Mouse (Mus musculus) embryonic facial prominence, embryonic 11.5 days (tissue): ENCODE measurements around the gene B9d2. TPM values are rescaled to one million over a fixed set of nuclear protein-coding genes. Genes with fewer than 3 reads are reported as not detected.
A peak's percentile ranks its signal among the peaks of the same experiment; 100 is the strongest.

Source experiments
- ATAC-seq: fragments of 200-750 bp; cut with Nextera tagmentation; replicated peaks from 2 replicates; pipeline ENCODE4 v1.8.0; 2017; ENCODE audit warnings: low read depth; ENCODE audit not compliant: insufficient number of reproducible peaks, low FRiP score, low TSS enrichment
- DNase-seq: peaks from one replicate; pipeline ENCODE4 v3.0.0-alpha.2; 2015; ENCODE audit warnings: low spot score
- H3K27ac ChIP-seq: fragments of 300-500 bp; sonication (generic); replicated peaks from 2 replicates; pipeline ENCODE4 v1.5.1; 2014; ENCODE audit warnings: mild to moderate bottlenecking, low read depth, low read length, control low read depth
- H3K27me3 ChIP-seq: fragments of 300-500 bp; sonication (generic); 2 replicates; pipeline ENCODE4 v1.6.1; 2014; ENCODE audit warnings: mild to moderate bottlenecking, low read length, moderate library complexity, mixed read lengths; ENCODE audit not compliant: control insufficient read depth, insufficient read depth
- H3K36me3 ChIP-seq: fragments of 300-500 bp; sonication (generic); replicated peaks from 2 replicates; pipeline ENCODE4 v1.6.1; 2014; ENCODE audit warnings: low read depth, mild to moderate bottlenecking, low read length, moderate library complexity, mixed read lengths; ENCODE audit not compliant: control insufficient read depth, insufficient read depth
- H3K4me1 ChIP-seq: fragments of 300-500 bp; sonication (generic); 2 replicates; pipeline ENCODE4 v1.6.1; 2014; ENCODE audit warnings: low read length, mixed read lengths; ENCODE audit not compliant: control insufficient read depth, insufficient read depth
- H3K4me2 ChIP-seq: fragments of 300-500 bp; sonication (generic); 2 replicates; pipeline ENCODE4 v1.6.1; 2014; ENCODE audit warnings: low read depth, mild to moderate bottlenecking, control low read depth, low read length, moderate library complexity
- H3K4me3 ChIP-seq: fragments of 300-500 bp; sonication (generic); 2 replicates; pipeline ENCODE4 v1.5.1; 2014; ENCODE audit warnings: low read depth, low read length, control low read depth
- H3K9ac ChIP-seq: fragments of 300-500 bp; sonication (generic); replicated peaks from 2 replicates; pipeline ENCODE4 v1.6.1; 2014; ENCODE audit warnings: mild to moderate bottlenecking, control low read depth, low read length
- H3K9me3 ChIP-seq: fragments of 300-500 bp; sonication (generic); replicated peaks from 2 replicates; pipeline ENCODE4 v1.6.1; 2016; ENCODE audit warnings: mild to moderate bottlenecking, low read length, inconsistent platforms, mixed read lengths; ENCODE audit not compliant: control insufficient read depth
- WGBS: fragments of 180-500 bp; shearing (Covaris S2); extraction: QIAGEN DNeasy Blood & Tissue Kit; methylation state at CpG from one replicate; pipeline ENCODE4 v1.1.7; 2014; 5-methylcytosine and 5-hydroxymethylcytosine counted together
- polyA plus RNA-seq: library from polyadenylated mRNA; unstranded; fragments of >200 nt; fragmentation: Nextera tagmentation; extraction: Ambion mirVana; gene quantifications from 2 replicates; pipeline ENCODE4 v1.2.1, GENCODE M21; 2014

B9d2 gene
- polyA plus RNA-seq, 1 experiment from 2014 or later = 29.7 TPM

DNA sequence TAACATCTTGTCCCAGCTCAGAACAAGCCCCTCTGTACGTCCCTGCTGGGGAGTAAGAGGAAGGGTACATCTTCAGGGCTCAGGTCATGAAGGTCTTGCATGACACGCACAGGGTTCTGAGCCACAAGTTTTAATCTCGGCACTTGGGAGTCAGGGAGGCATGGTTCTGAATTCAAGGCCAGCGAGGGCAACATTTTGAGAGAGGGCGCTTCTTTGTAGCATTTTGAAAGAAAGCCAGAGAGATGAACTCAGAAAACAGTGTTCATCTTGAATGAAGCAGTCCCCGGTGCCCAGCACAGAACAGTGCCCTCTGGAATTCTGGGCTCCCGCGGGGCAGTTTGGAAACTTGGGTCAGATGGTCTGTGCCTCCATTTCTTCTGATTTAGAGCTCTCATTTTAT is 14.2 kb upstream of the B9d2 start:
- WGBS = 94% methylated on average over 8 of the region's 8 CpGs

GRCm38 (mm10) chr7:25669158-25669557 is 11.4 kb upstream of the B9d2 start:
- no peak overlapping the region for H3K27ac ChIP-seq
- H3K4me2 ChIP-seq = no peak overlapping the region
- H3K4me3 ChIP-seq = no peak overlapping the region
- H3K4me1 ChIP-seq = no peaks in the 10 kb centered on the region
- peaks cover 4% of the 10 kb centered on the region; the same call in 1 of the 2 replicates for H3K36me3 ChIP-seq
- 91% methylated on average over 10 of the region's 10 CpGs for WGBS
- H3K9ac ChIP-seq = no peak overlapping the region
- H3K9me3 ChIP-seq = no peaks in the 10 kb centered on the region
- DNase-seq (no peak), ATAC-seq (no peak)
- peaks cover 5% of the 10 kb centered on the region for H3K27me3 ChIP-seq

More for the DNA sequence above, 14.2 kb upstream of the B9d2 start:
- Histone ChIP-seq H3K9ac (no peak overlapping the region), H3K27ac (no peak overlapping the region), H3K4me1 (no peaks in the 10 kb centered on the region), H3K4me3 (no peak overlapping the region), H3K9me3 (no peaks in the 10 kb centered on the region), H3K27me3 (no peaks in the 10 kb centered on the region), H3K4me2 (no peak overlapping the region), H3K36me3 (peaks cover 4% of the 10 kb centered on the region; the same call in 1 of the 2 replicates)
- ATAC-seq (no peak), DNase-seq (no peak)

- H3K4me3 ChIP-seq = no peak overlapping the region
- no peaks in the 10 kb centered on the region for H3K4me1 ChIP-seq
- H3K27ac ChIP-seq = no peak overlapping the region
- H3K36me3 ChIP-seq = peaks cover 4% of the 10 kb centered on the region; the same call in 1 of the 2 replicates
- no peaks in the 10 kb centered on the region for H3K9me3 ChIP-seq
- no peak for DNase-seq
- H3K9ac ChIP-seq = no peak overlapping the region
- WGBS = 78% methylated on average over 9 of the region's 9 CpGs
- peaks cover 10% of the 10 kb centered on the region for H3K27me3 ChIP-seq
- no peak for ATAC-seq
- no peak overlapping the region for H3K4me2 ChIP-seq
These were observed 10.9 kb upstream of the B9d2 start for GRCm38 (mm10) chr7:25669631-25670030.

- 88% methylated on average over 4 of the region's 4 CpGs for WGBS
- no peak for DNase-seq
- no peaks in the 10 kb centered on the region for H3K4me1 ChIP-seq
These were observed 10.5 kb upstream of the B9d2 start for GRCm38 (mm10) chr7:25670096-25670495.

DNA sequence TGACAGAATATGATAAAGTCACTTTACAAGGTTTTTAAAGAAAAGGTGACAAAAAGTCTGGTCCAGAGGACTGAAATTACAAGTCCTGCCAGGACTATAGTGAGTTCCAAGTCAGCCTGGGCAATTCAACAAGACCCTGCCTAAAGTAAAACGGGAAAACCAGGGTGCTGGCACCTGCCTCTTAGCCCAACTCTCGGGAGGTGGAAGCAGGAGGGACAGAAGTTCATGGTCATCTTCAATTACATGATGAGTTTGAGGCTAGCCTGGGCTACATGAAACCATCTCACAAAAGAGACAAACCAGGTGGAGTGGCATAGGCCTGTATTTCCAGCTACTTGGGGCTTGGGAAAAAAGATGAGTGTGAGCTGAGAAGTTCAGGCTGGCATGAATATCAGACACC is 8.9 kb upstream of the B9d2 start:
- no peaks in the 10 kb centered on the region for H3K4me1 ChIP-seq
- no peak overlapping the region for H3K4me2 ChIP-seq
- no peak overlapping the region for H3K9ac ChIP-seq
- no peaks in the 10 kb centered on the region for H3K9me3 ChIP-seq
- DNase-seq (no peak), ATAC-seq (no peak)
- no peak overlapping the region for H3K4me3 ChIP-seq
- no peaks in the 10 kb centered on the region; the same call in 1 of the 2 replicates for H3K36me3 ChIP-seq
- WGBS = 74% methylated on average over 2 of the region's 2 CpGs
- no peak overlapping the region for H3K27ac ChIP-seq
- H3K27me3 ChIP-seq = peaks cover 26% of the 10 kb centered on the region

More at GRCm38 (mm10) chr7:25670096-25670495, 10.5 kb upstream of the B9d2 start:
- Histone ChIP-seq H3K9me3 (no peaks in the 10 kb centered on the region), H3K36me3 (peaks cover 4% of the 10 kb centered on the region; the same call in 1 of the 2 replicates), H3K4me3 (no peak overlapping the region), H3K27me3 (peaks cover 15% of the 10 kb centered on the region), H3K27ac (no peak overlapping the region), H3K9ac (no peak overlapping the region), H3K4me2 (no peak overlapping the region)
- ATAC-seq = no peak

DNA sequence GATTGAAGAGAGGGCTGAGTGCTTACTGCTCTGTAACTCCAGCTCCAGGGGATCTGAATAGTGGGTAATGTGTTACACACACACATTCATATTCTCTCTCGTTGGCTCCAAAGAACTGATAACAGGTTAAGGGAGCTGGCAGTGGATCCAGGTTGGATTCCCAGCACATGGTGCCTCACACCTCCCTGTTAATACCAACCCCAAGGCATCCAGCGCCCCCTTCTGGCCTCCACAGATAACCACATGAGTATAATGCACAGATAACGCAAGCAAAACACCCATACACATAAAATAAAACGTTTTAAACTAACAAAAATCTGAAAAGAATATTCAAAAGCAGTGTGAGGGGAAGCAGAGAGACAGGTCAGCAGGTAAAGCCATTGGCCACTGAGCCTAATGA is 8.1 kb upstream of the B9d2 start:
- H3K36me3 ChIP-seq = no peaks in the 10 kb centered on the region; the same call in 1 of the 2 replicates
- H3K27me3 ChIP-seq = peaks cover 26% of the 10 kb centered on the region
- H3K9me3 ChIP-seq = no peaks in the 10 kb centered on the region
- no peak for ATAC-seq
- H3K4me2 ChIP-seq = no peak overlapping the region
- no peak overlapping the region for H3K9ac ChIP-seq
- no peak for DNase-seq
- WGBS = 50% methylated on average over 4 of the region's 4 CpGs
- H3K27ac ChIP-seq = no peak overlapping the region
- no peak overlapping the region for H3K4me3 ChIP-seq
- no peaks in the 10 kb centered on the region for H3K4me1 ChIP-seq

DNA sequence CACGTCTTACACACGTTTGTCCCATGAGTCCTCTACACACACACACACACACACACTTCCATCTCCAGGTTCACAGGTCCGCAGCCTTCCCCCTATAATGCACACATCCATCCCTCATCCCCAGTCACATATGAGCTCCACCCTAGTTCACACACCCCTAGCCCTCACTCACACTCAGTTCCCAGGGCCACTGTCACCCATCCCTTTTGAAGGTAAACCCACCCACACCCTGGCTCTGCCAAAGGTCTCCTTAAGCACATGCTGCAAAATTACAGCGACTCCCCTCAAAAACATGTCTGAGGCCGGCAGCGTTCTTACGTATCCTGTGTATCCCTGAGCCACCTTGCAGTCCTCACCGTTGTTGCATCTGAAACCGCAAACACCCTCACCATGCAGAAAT is 6.3 kb upstream of the B9d2 start:
- H3K27ac ChIP-seq = no peak overlapping the region
- no peak overlapping the region; the same call in 1 of the 2 replicates for H3K9ac ChIP-seq
- no peaks in the 10 kb centered on the region for H3K9me3 ChIP-seq
- no peaks in the 10 kb centered on the region for H3K36me3 ChIP-seq
- DNase-seq = no peak
- WGBS = 39% methylated on average over 9 of the region's 9 CpGs
- ATAC-seq = no peak
- H3K27me3 ChIP-seq = peaks cover 26% of the 10 kb centered on the region
- H3K4me1 ChIP-seq = no peaks in the 10 kb centered on the region
- H3K4me3 ChIP-seq = no peak overlapping the region
- H3K4me2 ChIP-seq = no peak overlapping the region; the same call in 1 of the 2 replicates

DNA sequence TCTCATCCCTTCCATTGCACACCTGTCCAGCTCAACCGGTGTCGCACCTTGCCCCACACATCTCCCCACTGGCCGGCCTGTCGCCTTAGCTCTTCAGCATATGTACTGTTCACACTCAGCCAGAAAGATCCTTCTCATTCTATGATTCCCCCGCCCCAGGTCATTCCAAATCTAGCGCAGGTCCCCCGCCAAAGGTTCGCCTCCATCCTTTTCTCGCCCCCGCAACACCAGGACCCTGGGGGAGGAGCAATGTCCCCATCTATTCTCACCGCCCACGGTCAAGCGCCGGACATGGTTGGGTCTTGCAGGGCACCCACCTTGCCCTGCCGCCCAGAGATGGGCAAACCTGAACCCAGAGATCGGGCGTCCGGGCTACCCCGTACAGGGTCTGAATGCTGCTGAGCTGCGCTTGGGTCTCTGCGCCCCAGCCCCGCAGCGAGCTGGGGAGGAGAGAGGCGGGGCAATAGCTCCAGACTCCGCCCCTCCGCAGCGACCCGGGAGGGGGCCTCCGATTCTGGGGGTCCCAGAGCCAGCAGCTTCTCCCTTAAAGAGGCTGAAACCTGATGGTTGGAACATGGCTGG is 5.8 kb upstream of the B9d2 start, which contains the start of gene Tmem91:
TSS of gene Tmem91 (minus strand) at position 448 of the 582 bp plus-strand sequence.
- Histone ChIP-seq H3K9ac (peak within 1 kb of the TSS; percentile 22; the same call in 1 of the 2 replicates), H3K4me2 (peak within 1 kb of the TSS; percentile 43), H3K4me1 (no peaks in the 10 kb centered on the region), H3K27ac (no peak within 1 kb of the TSS), H3K9me3 (no peaks in the 10 kb centered on the region), H3K27me3 (peaks cover 26% of the 10 kb centered on the region), H3K4me3 (peak within 1 kb of the TSS; percentile 19), H3K36me3 (no peaks in the 10 kb centered on the region)
- 2% methylated on average over 29 of the region's 29 CpGs for whole genome bisulfite sequencing
- ATAC-seq = no peak
- no peak for DNase-seq
